Mouse (Mus musculus) kidney, adult 18-20 months (tissue): Measurements from ENCODE around the gene Syde2.
"Not testable (repeated sequence)": the region's sequence is repeated elsewhere in the genome, so short reads cannot be mapped to it uniquely, and the experiment has no call there.

Experiments
- DNase-seq: peaks from one replicate; pipeline ENCODE4 v3.0.0; 2021

The Syde2 gene

GRCm38 (mm10) chr3:145969031-145969501 is 18.6 kb upstream of the Syde2 start:
- peak; percentile 58 for DNase-seq

- DNase-seq = no peak
Measured at GRCm38 (mm10) chr3:145971501-145971900, 16.2 kb upstream of the Syde2 start.

GRCm38 (mm10) chr3:145974986-145975385 is 12.7 kb upstream of the Syde2 start:
- DNase-seq = no peak

- no peak for DNase-seq
Measured at GRCm38 (mm10) chr3:145985333-145985925, 2.2 kb upstream of the Syde2 start.

GRCm38 (mm10) chr3:145986317-145987001 is 1.2 kb upstream of the Syde2 start:
- no peak for DNase-seq

- peak; percentile 91 for DNase-seq
Measured at GRCm38 (mm10) chr3:145987970-145988683, 457 bp downstream of the Syde2 start.

GRCm38 (mm10) chr3:145988684-145989575 is 1.3 kb downstream of the Syde2 start:
- DNase-seq = no peak

GRCm38 (mm10) chr3:145989576-145990081 is 2.0 kb downstream of the Syde2 start:
- no peak for DNase-seq

- peak; percentile 59 for DNase-seq
Measured at GRCm38 (mm10) chr3:145991130-145991529, 3.5 kb downstream of the Syde2 start.

- peak; percentile 45 for DNase-seq
Measured at GRCm38 (mm10) chr3:145991976-145992730, 4.5 kb downstream of the Syde2 start.

- DNase-seq = peak; percentile 69
Measured at GRCm38 (mm10) chr3:145992796-145993195, 5.1 kb downstream of the Syde2 start.

GRCm38 (mm10) chr3:145993481-145994201 is 6.0 kb downstream of the Syde2 start:
- DNase-seq = no peak

- DNase-seq = no peak
Measured at GRCm38 (mm10) chr3:145995489-145995888, 7.8 kb downstream of the Syde2 start.

GRCm38 (mm10) chr3:145996539-145996938 is 8.9 kb downstream of the Syde2 start:
- not testable (repeated sequence) for DNase-seq

GRCm38 (mm10) chr3:146004347-146005051 is 16.8 kb downstream of the Syde2 start:
- DNase-seq = no peak

GRCm38 (mm10) chr3:146007872-146008271 is 20.2 kb downstream of the Syde2 start:
- no peak for DNase-seq

GRCm38 (mm10) chr3:146009859-146010645 is 22.4 kb downstream of the Syde2 start:
- DNase-seq = no peak

GRCm38 (mm10) chr3:146010751-146011150 is 23.1 kb downstream of the Syde2 start:
- DNase-seq = no peak

- peak; percentile 30 for DNase-seq
Measured at GRCm38 (mm10) chr3:146011544-146012218, 24.0 kb downstream of the Syde2 start.
